Mouse (Mus musculus): ENCODE data around the gene Dars. TPM values are rescaled to one million over a fixed set of nuclear protein-coding genes. Genes with fewer than 3 reads are reported as not detected.
"Not testable (repeated sequence)": the region's sequence is repeated elsewhere in the genome, so short reads cannot be mapped to it uniquely, and the experiment has no call there.

The Dars gene
- polyA plus RNA-seq, 2 experiments from 2014 or later = 113 to 153 TPM

- no peak for ATAC-seq
Observed at GRCm38 (mm10) chr1:128337708-128338320, 79.4 kb downstream of the Dars start.

GRCm38 (mm10) chr1:128330313-128330712 lies 86.9 kb downstream of the Dars start:
- no peak for ATAC-seq

- no peak for ATAC-seq
Observed at GRCm38 (mm10) chr1:128328218-128328617, 89.0 kb downstream of the Dars start, which contains the start of gene Lct. TSS of gene Lct (minus strand) at chr1:128328318.

GRCm38 (mm10) chr1:128327165-128327564 lies 90.0 kb downstream of the Dars start:
- no peak for ATAC-seq

GRCm38 (mm10) chr1:128324776-128325175 lies 92.4 kb downstream of the Dars start:
- ATAC-seq = no peak

- no peak for ATAC-seq
Observed at GRCm38 (mm10) chr1:128323026-128323643, 94.0 kb downstream of the Dars start.

GRCm38 (mm10) chr1:128319266-128319665 lies 97.9 kb downstream of the Dars start:
- ATAC-seq = not testable (repeated sequence)

- no peak for ATAC-seq
Observed at GRCm38 (mm10) chr1:128314665-128315064, 102.5 kb downstream of the Dars start.

Other genes with a start within 250 kb of the Dars start
- gene Ubxn4, start 173.4 kb downstream of the Dars start, polyA plus RNA-seq (2017; shearing (Covaris generic)) = 10 to 100 TPM; 43.7 to 59.3 TPM
- under 1 TPM in 1 of 2 experiments, not detected in 1; 0.19 TPM for gene Lct, start 89.0 kb downstream of the Dars start, polyA plus RNA-seq (2017; shearing (Covaris generic))
- gene Mcm6, start 57.7 kb downstream of the Dars start, polyA plus RNA-seq (2017; shearing (Covaris generic)) = 100 to 1,000 TPM; 124 to 149 TPM
- 10 to 100 TPM in 1 of 2 experiments, 1 to 10 TPM in 1; 7.4 to 16.6 TPM for gene Cxcr4, start 174.9 kb upstream of the Dars start, polyA plus RNA-seq (2017; shearing (Covaris generic))

Measured in activated CD4-positive, CD25-positive, alpha-beta regulatory T cell, adult 4 months (primary cell).